Mouse (Mus musculus): ENCODE results near the gene Srm. TPM values are rescaled to one million over a fixed set of nuclear protein-coding genes. Genes with fewer than 3 reads are reported as not detected.

Gene Srm
- polyA plus RNA-seq, 1 experiment from 2014 or later, result 162 TPM

- WGBS, result 86% methylated on average over 6 of the region's 6 CpGs
- Histone ChIP-seq H3K9ac (ENCODE audit: low read depth, low read length) (no peak overlapping the region), H3K4me3 (ENCODE audit: low read depth, low read length) (no peak overlapping the region), H3K36me3 (ENCODE audit: control insufficient read depth, insufficient read depth, low read length) (peaks cover 13% of the 10 kb centered on the region), H3K27ac (ENCODE audit: low read length) (no peak overlapping the region), H3K4me1 (ENCODE audit: control insufficient read depth, insufficient read depth, low read length) (peaks cover 12% of the 10 kb centered on the region), H3K4me2 (ENCODE audit: low read length) (no peak overlapping the region), H3K9me3 (replicated peaks; ENCODE audit: control insufficient read depth, low read length, poor library complexity, severe bottlenecking) (no peaks in the 10 kb centered on the region), H3K27me3 (ENCODE audit: control insufficient read depth, insufficient read depth, low read depth, low read length) (no peaks in the 10 kb centered on the region)
- no peak for ATAC-seq
These were observed 4.6 kb downstream of the Srm start for GRCm38 (mm10) chr4:148595916-148596315.

- 97% methylated on average over 3 of the region's 3 CpGs for WGBS
- Histone ChIP-seq H3K27ac (ENCODE audit: low read length) (no peak overlapping the region), H3K36me3 (ENCODE audit: control insufficient read depth, insufficient read depth, low read length) (peaks cover 13% of the 10 kb centered on the region), H3K9me3 (replicated peaks; ENCODE audit: control insufficient read depth, low read length, poor library complexity, severe bottlenecking) (no peaks in the 10 kb centered on the region), H3K4me2 (ENCODE audit: low read length) (no peak overlapping the region), H3K9ac (ENCODE audit: low read depth, low read length) (no peak overlapping the region), H3K27me3 (ENCODE audit: control insufficient read depth, insufficient read depth, low read depth, low read length) (no peaks in the 10 kb centered on the region), H3K4me1 (ENCODE audit: control insufficient read depth, insufficient read depth, low read length) (peaks cover 12% of the 10 kb centered on the region), H3K4me3 (ENCODE audit: low read depth, low read length) (no peak overlapping the region)
- ATAC-seq, result no peak
These were observed 5.4 kb downstream of the Srm start for GRCm38 (mm10) chr4:148596731-148597130.

GRCm38 (mm10) chr4:148598826-148599225 is 7.5 kb downstream of the Srm start:
- Histone ChIP-seq H3K9ac (ENCODE audit: low read depth, low read length) (no peak overlapping the region), H3K4me3 (ENCODE audit: low read depth, low read length) (no peak overlapping the region), H3K4me1 (ENCODE audit: control insufficient read depth, insufficient read depth, low read length) (no peaks in the 10 kb centered on the region), H3K27ac (ENCODE audit: low read length) (no peak overlapping the region), H3K27me3 (ENCODE audit: control insufficient read depth, insufficient read depth, low read depth, low read length) (no peaks in the 10 kb centered on the region), H3K36me3 (ENCODE audit: control insufficient read depth, insufficient read depth, low read length) (peaks cover 13% of the 10 kb centered on the region), H3K4me2 (ENCODE audit: low read length) (no peak overlapping the region), H3K9me3 (replicated peaks; ENCODE audit: control insufficient read depth, low read length, poor library complexity, severe bottlenecking) (no peaks in the 10 kb centered on the region)
- WGBS, result 93% methylated on average over 12 of the region's 12 CpGs
- ATAC-seq, result no peak

- no peak overlapping the region for H3K9ac ChIP-seq (ENCODE audit: low read depth, low read length)
- no peaks in the 10 kb centered on the region for H3K27me3 ChIP-seq (ENCODE audit: control insufficient read depth, insufficient read depth, low read depth, low read length)
- H3K36me3 ChIP-seq (ENCODE audit: control insufficient read depth, insufficient read depth, low read length), result peaks cover 4% of the 10 kb centered on the region
- H3K27ac ChIP-seq (ENCODE audit: low read length), result no peak overlapping the region
- 94% methylated on average over 4 of the region's 4 CpGs for WGBS
- ATAC-seq, result no peak
- H3K4me3 ChIP-seq (ENCODE audit: low read depth, low read length), result no peak overlapping the region
- H3K9me3 ChIP-seq (replicated peaks; ENCODE audit: control insufficient read depth, low read length, poor library complexity, severe bottlenecking), result no peaks in the 10 kb centered on the region
- H3K4me1 ChIP-seq (ENCODE audit: control insufficient read depth, insufficient read depth, low read length), result no peaks in the 10 kb centered on the region
- no peak overlapping the region for H3K4me2 ChIP-seq (ENCODE audit: low read length)
These were observed 9.0 kb downstream of the Srm start for GRCm38 (mm10) chr4:148600316-148600715.

GRCm38 (mm10) chr4:148601871-148602270 is 10.6 kb downstream of the Srm start:
- no peaks in the 10 kb centered on the region for H3K9me3 ChIP-seq (replicated peaks; ENCODE audit: control insufficient read depth, low read length, poor library complexity, severe bottlenecking)
- H3K27me3 ChIP-seq (ENCODE audit: control insufficient read depth, insufficient read depth, low read depth, low read length), result no peaks in the 10 kb centered on the region
- H3K4me2 ChIP-seq (ENCODE audit: low read length), result no peak overlapping the region
- H3K27ac ChIP-seq (ENCODE audit: low read length), result no peak overlapping the region
- 91% methylated on average over 4 of the region's 4 CpGs for WGBS
- no peaks in the 10 kb centered on the region for H3K4me1 ChIP-seq (ENCODE audit: control insufficient read depth, insufficient read depth, low read length)
- no peak for ATAC-seq
- no peak overlapping the region for H3K9ac ChIP-seq (ENCODE audit: low read depth, low read length)
- H3K36me3 ChIP-seq (ENCODE audit: control insufficient read depth, insufficient read depth, low read length), result no peaks in the 10 kb centered on the region; the same call in 1 of the 2 replicates
- no peak overlapping the region for H3K4me3 ChIP-seq (ENCODE audit: low read depth, low read length)

GRCm38 (mm10) chr4:148602357-148603120 is 11.2 kb downstream of the Srm start, which contains the start of gene Masp2:
Masp2 (plus strand) TSS chr4:148602554.
- H3K4me1 ChIP-seq (ENCODE audit: control insufficient read depth, insufficient read depth, low read length), result no peaks in the 10 kb centered on the region
- ATAC-seq, result no peak
- H3K27ac ChIP-seq (ENCODE audit: low read length), result no peak within 1 kb of the TSS
- no peak within 1 kb of the TSS for H3K9ac ChIP-seq (ENCODE audit: low read depth, low read length)
- H3K36me3 ChIP-seq (ENCODE audit: control insufficient read depth, insufficient read depth, low read length), result no peaks in the 10 kb centered on the region
- WGBS, result 88% methylated on average over 14 of the region's 14 CpGs
- no peak within 1 kb of the TSS for H3K4me3 ChIP-seq (ENCODE audit: low read depth, low read length)
- H3K9me3 ChIP-seq (replicated peaks; ENCODE audit: control insufficient read depth, low read length, poor library complexity, severe bottlenecking), result no peaks in the 10 kb centered on the region
- no peaks in the 10 kb centered on the region for H3K27me3 ChIP-seq (ENCODE audit: control insufficient read depth, insufficient read depth, low read depth, low read length)
- H3K4me2 ChIP-seq (ENCODE audit: low read length), result no peak within 1 kb of the TSS

GRCm38 (mm10) chr4:148603376-148604139 is 12.3 kb downstream of the Srm start:
- WGBS, result 76% methylated on average over 10 of the region's 10 CpGs
- no peak overlapping the region for H3K4me2 ChIP-seq (ENCODE audit: low read length)

GRCm38 (mm10) chr4:148604141-148604540 is 12.8 kb downstream of the Srm start:
- Histone ChIP-seq H3K36me3 (ENCODE audit: control insufficient read depth, insufficient read depth, low read length) (no peaks in the 10 kb centered on the region), H3K4me1 (ENCODE audit: control insufficient read depth, insufficient read depth, low read length) (no peaks in the 10 kb centered on the region), H3K9me3 (replicated peaks; ENCODE audit: control insufficient read depth, low read length, poor library complexity, severe bottlenecking) (no peaks in the 10 kb centered on the region), H3K27me3 (ENCODE audit: control insufficient read depth, insufficient read depth, low read depth, low read length) (no peaks in the 10 kb centered on the region), H3K4me2 (ENCODE audit: low read length) (no peak overlapping the region), H3K9ac (ENCODE audit: low read depth, low read length) (no peak overlapping the region), H3K27ac (ENCODE audit: low read length) (no peak overlapping the region), H3K4me3 (ENCODE audit: low read depth, low read length) (no peak overlapping the region)
- WGBS, result 85% methylated on average over 7 of the region's 7 CpGs
- ATAC-seq, result no peak

More at GRCm38 (mm10) chr4:148603376-148604139, 12.3 kb downstream of the Srm start:
- Histone ChIP-seq H3K36me3 (ENCODE audit: control insufficient read depth, insufficient read depth, low read length) (no peaks in the 10 kb centered on the region), H3K9me3 (replicated peaks; ENCODE audit: control insufficient read depth, low read length, poor library complexity, severe bottlenecking) (no peaks in the 10 kb centered on the region), H3K27me3 (ENCODE audit: control insufficient read depth, insufficient read depth, low read depth, low read length) (no peaks in the 10 kb centered on the region), H3K4me3 (ENCODE audit: low read depth, low read length) (no peak overlapping the region), H3K9ac (ENCODE audit: low read depth, low read length) (no peak overlapping the region), H3K4me1 (ENCODE audit: control insufficient read depth, insufficient read depth, low read length) (no peaks in the 10 kb centered on the region), H3K27ac (ENCODE audit: low read length) (no peak overlapping the region)
- ATAC-seq, result no peak

- H3K9me3 ChIP-seq (replicated peaks; ENCODE audit: control insufficient read depth, low read length, poor library complexity, severe bottlenecking), result no peaks in the 10 kb centered on the region
- ATAC-seq, result no peak
These were observed 13.3 kb downstream of the Srm start for GRCm38 (mm10) chr4:148604541-148605165.

More at GRCm38 (mm10) chr4:148604541-148605165, 13.3 kb downstream of the Srm start:
- H3K4me3 ChIP-seq (ENCODE audit: low read depth, low read length), result no peak overlapping the region
- no peak overlapping the region for H3K27ac ChIP-seq (ENCODE audit: low read length)
- H3K9ac ChIP-seq (ENCODE audit: low read depth, low read length), result no peak overlapping the region
- 85% methylated on average over 3 of the region's 3 CpGs for WGBS
- no peaks in the 10 kb centered on the region for H3K36me3 ChIP-seq (ENCODE audit: control insufficient read depth, insufficient read depth, low read length)
- H3K4me2 ChIP-seq (ENCODE audit: low read length), result no peak overlapping the region
- H3K27me3 ChIP-seq (ENCODE audit: control insufficient read depth, insufficient read depth, low read depth, low read length), result no peaks in the 10 kb centered on the region
- no peaks in the 10 kb centered on the region for H3K4me1 ChIP-seq (ENCODE audit: control insufficient read depth, insufficient read depth, low read length)
